Mouse (Mus musculus) thymus, adult 2 months (tissue): Measurements from ENCODE around the gene Slc29a3.

Experiments used
- CTCF ChIP-seq: fragments of 200-500 bp; IDR thresholded peaks from 2 replicates; pipeline ENCODE4 v1.5.1; 2012; ENCODE audit warnings: mild to moderate bottlenecking, control low read depth, low read length, moderate library complexity, borderline replicate concordance; ENCODE audit not compliant: control insufficient read depth, poor library complexity, insufficient read depth; ENCODE audit errors: extremely low read depth
- POLR2A ChIP-seq: fragments of 200-500 bp; IDR thresholded peaks from 2 replicates; pipeline ENCODE4 v1.6.1; 2012; ENCODE audit warnings: mild to moderate bottlenecking, low read length, control low read depth, moderate library complexity; ENCODE audit not compliant: control insufficient read depth, poor library complexity, insufficient read depth; ENCODE audit errors: extremely low read depth

DNA sequence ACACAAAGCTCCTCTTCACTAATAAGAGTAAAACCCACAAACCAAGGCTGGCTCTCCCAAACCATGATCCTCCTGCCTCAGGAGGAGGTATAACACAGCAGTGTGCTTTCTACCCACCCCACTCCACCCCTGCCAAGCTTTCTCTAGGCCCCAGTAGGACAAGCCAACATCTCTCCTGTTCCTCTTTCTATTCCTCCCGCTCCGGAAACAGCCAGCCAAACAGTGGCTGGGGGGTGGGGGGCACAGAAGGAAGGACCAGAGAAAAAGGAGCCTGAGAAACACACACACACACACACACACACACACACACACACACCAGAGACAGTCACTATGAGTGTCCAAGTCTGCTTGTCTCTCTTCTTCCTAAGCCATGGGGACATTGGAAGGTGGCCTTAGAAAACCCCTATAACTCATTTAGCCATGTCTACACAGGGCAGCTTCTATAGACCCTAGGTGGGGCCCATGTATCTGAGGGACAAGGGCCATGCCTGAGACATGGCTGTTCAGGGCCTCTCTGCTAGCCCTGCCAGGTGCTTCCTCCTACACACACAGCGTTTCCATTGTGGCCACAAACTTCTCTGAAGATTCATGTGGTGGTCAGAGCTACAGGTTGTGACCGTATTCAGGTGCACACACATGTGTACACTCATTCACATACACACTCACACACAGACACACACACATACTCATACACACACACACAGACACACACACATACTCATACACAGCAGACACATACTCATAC, 12.8 kb downstream of the Slc29a3 start:
- TF ChIP-seq POLR2A (no peak), CTCF (no peak)
